Mouse (Mus musculus): ENCODE results near the gene Akap6.
A peak's percentile ranks its signal among the peaks of the same experiment; 100 is the strongest.

Gene Akap6

GRCm38 (mm10) chr12:52904046-52904445, 204.9 kb downstream of the Akap6 start:
- DNase-seq (ENCODE audit: low read depth, low spot score) = no peak

GRCm38 (mm10) chr12:52908448-52909066, 209.4 kb downstream of the Akap6 start:
- no peak for DNase-seq (ENCODE audit: low read depth, low spot score)

- no peak for DNase-seq (ENCODE audit: low read depth, low spot score)
These were observed 211.2 kb downstream of the Akap6 start for GRCm38 (mm10) chr12:52910345-52910744.

GRCm38 (mm10) chr12:52910819-52911218, 211.6 kb downstream of the Akap6 start:
- peak; percentile 71 for DNase-seq (ENCODE audit: low read depth, low spot score)

GRCm38 (mm10) chr12:52918939-52919338, 219.8 kb downstream of the Akap6 start:
- DNase-seq (ENCODE audit: low read depth, low spot score) = peak; percentile 44

- no peak for DNase-seq (ENCODE audit: low read depth, low spot score)
These were observed 223.3 kb downstream of the Akap6 start for GRCm38 (mm10) chr12:52922510-52922909.

GRCm38 (mm10) chr12:52925448-52925847, 226.3 kb downstream of the Akap6 start:
- DNase-seq (ENCODE audit: low read depth, low spot score) = peak; percentile 31

GRCm38 (mm10) chr12:52933832-52934231, 234.6 kb downstream of the Akap6 start:
- DNase-seq (ENCODE audit: low read depth, low spot score) = no peak

- no peak for DNase-seq (ENCODE audit: low read depth, low spot score)
These were observed 235.8 kb downstream of the Akap6 start for GRCm38 (mm10) chr12:52934989-52935388.

- DNase-seq (ENCODE audit: low read depth, low spot score) = no peak
These were observed 239.6 kb downstream of the Akap6 start for GRCm38 (mm10) chr12:52938786-52939185.

- peak; percentile 59 for DNase-seq (ENCODE audit: low read depth, low spot score)
These were observed 240.3 kb downstream of the Akap6 start for GRCm38 (mm10) chr12:52939324-52939946.

- DNase-seq (ENCODE audit: low read depth, low spot score) = no peak
These were observed 242.8 kb downstream of the Akap6 start for GRCm38 (mm10) chr12:52941941-52942340.

GRCm38 (mm10) chr12:52944274-52944673, 245.1 kb downstream of the Akap6 start:
- DNase-seq (ENCODE audit: low read depth, low spot score) = no peak

GRCm38 (mm10) chr12:52944949-52945348, 245.8 kb downstream of the Akap6 start:
- DNase-seq (ENCODE audit: low read depth, low spot score) = no peak

- DNase-seq (ENCODE audit: low read depth, low spot score) = peak; percentile 29
These were observed 251.5 kb downstream of the Akap6 start for GRCm38 (mm10) chr12:52950660-52951059.

- DNase-seq (ENCODE audit: low read depth, low spot score) = no peak
These were observed 258.4 kb downstream of the Akap6 start for GRCm38 (mm10) chr12:52957587-52957986.

GRCm38 (mm10) chr12:52957994-52958393, 258.8 kb downstream of the Akap6 start:
- no peak for DNase-seq (ENCODE audit: low read depth, low spot score)

GRCm38 (mm10) chr12:52991745-52992144, 292.6 kb downstream of the Akap6 start:
- peak; percentile 78 for DNase-seq (ENCODE audit: low read depth, low spot score)

- DNase-seq (ENCODE audit: low read depth, low spot score) = peak; percentile 13
These were observed 313.2 kb downstream of the Akap6 start for GRCm38 (mm10) chr12:53012336-53012735.

- peak; percentile 70 for DNase-seq (ENCODE audit: low read depth, low spot score)
These were observed 315.4 kb downstream of the Akap6 start for GRCm38 (mm10) chr12:53014539-53014938.

- no peak for DNase-seq (ENCODE audit: low read depth, low spot score)
These were observed 325.5 kb downstream of the Akap6 start for GRCm38 (mm10) chr12:53024575-53025246.

- peak; percentile 86 for DNase-seq (ENCODE audit: low read depth, low spot score)
These were observed 328.1 kb downstream of the Akap6 start for GRCm38 (mm10) chr12:53027308-53027707.

- peak; percentile 79 for DNase-seq (ENCODE audit: low read depth, low spot score)
These were observed 329.7 kb downstream of the Akap6 start for GRCm38 (mm10) chr12:53028926-53029325.
